Mouse (Mus musculus) forebrain, embryonic 10.5 days (tissue): Measurements from ENCODE around the gene Rps19. TPM values are rescaled to one million over a fixed set of nuclear protein-coding genes. Genes with fewer than 3 reads are reported as not detected.

Experiments
- DNase-seq: peaks from one replicate; pipeline ENCODE4 v3.0.0-alpha.2; 2017; ENCODE audit warnings: low spot score; ENCODE audit errors: extremely low spot score
- H3K27ac ChIP-seq: fragments of 300-500 bp; sonication (generic); 2 replicates; pipeline ENCODE4 v1.5.1; 2016; ENCODE audit warnings: mild to moderate bottlenecking
- H3K27me3 ChIP-seq: fragments of 300-500 bp; sonication (generic); 2 replicates; pipeline ENCODE4 v1.6.1; 2016; ENCODE audit warnings: mild to moderate bottlenecking; ENCODE audit not compliant: poor library complexity, severe bottlenecking
- H3K36me3 ChIP-seq: fragments of 300-500 bp; sonication (generic); replicated peaks from 2 replicates; pipeline ENCODE4 v1.6.1; 2016; ENCODE audit warnings: mild to moderate bottlenecking, moderate library complexity
- H3K4me1 ChIP-seq: fragments of 300-500 bp; sonication (generic); 2 replicates; pipeline ENCODE4 v1.6.1; 2016
- H3K4me3 ChIP-seq: fragments of 300-500 bp; sonication (generic); 2 replicates; pipeline ENCODE4 v1.5.1; 2016; ENCODE audit warnings: mild to moderate bottlenecking, moderate library complexity
- H3K9me3 ChIP-seq: fragments of 300-500 bp; sonication (generic); 2 replicates; pipeline ENCODE4 v1.6.1; 2016; ENCODE audit warnings: mild to moderate bottlenecking, moderate library complexity
- WGBS: fragments of 180-500 bp; shearing (Covaris S2); methylation state at CpG from one replicate; pipeline ENCODE4 v1.1.7; 2016; 5-methylcytosine and 5-hydroxymethylcytosine counted together
- polyA plus RNA-seq: library from polyadenylated mRNA; unstranded; fragments of >200 nt; fragmentation: Nextera tagmentation; extraction: Ambion mirVana; gene quantifications from 2 replicates; pipeline ENCODE4 v1.2.1, GENCODE M21; 2016

The Rps19 gene
- polyA plus RNA-seq, 1 experiment from 2014 or later, result 2,087 TPM

DNA sequence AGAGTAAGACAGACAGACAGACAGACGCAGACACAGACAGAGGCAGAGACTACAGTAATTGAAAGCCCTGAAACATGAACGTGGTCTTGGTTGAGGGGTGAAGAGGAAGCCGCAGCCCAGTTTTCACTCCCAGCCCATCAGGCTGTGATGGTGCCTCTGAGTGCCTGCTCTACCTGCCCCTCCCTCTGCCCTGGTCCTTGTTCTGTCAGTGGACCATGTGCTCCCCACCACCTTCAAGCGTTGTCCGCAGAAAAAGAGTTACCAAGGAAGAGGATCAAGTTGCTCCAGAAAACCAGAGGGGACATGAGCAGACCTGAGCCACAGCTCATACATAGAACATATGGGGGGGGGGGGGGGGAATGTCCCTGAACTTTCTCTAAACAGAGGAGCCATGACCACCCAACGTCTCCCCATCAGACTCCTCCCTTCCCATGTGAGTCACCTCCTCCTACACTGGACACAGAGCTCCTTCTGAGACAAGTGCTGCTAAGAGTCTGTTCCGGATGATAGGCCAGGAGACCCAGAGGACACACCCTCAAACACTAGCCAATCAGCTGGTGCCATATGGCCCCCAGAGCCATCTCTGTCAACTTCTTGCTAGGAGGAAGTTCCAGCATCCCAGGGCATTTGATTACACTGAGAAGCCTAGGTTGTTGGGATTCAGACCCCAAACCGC lies 31.5 kb upstream of the Rps19 start:
- no peak for DNase-seq
- Histone ChIP-seq H3K4me3 (no peak overlapping the region), H3K36me3 (no peaks in the 10 kb centered on the region), H3K27ac (peak overlapping the region; percentile 26; the same call in 1 of the 2 replicates), H3K27me3 (no peaks in the 10 kb centered on the region), H3K9me3 (no peaks in the 10 kb centered on the region), H3K4me1 (peaks cover 27% of the 10 kb centered on the region)
- WGBS, result 80% methylated on average over 8 of the region's 8 CpGs

DNA sequence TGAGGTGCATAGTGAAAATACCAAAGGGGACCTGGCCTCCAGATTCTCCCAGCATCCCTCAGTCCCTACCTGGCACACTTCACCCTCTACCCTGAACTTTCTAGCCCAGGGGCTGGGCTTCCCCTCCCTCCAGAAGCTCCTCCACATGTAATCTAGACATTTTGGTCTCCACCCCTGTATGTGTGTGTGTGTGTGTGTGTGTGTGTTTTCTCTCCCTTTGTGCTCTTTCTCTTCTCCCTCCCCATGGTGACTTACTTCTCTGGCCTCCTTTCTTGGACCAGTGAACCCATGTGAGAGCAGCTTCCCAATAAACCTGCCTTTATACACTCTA lies 31.0 kb upstream of the Rps19 start:
- Histone ChIP-seq H3K4me1 (peaks cover 27% of the 10 kb centered on the region), H3K9me3 (no peaks in the 10 kb centered on the region), H3K36me3 (no peaks in the 10 kb centered on the region), H3K27me3 (no peaks in the 10 kb centered on the region), H3K27ac (peak overlapping the region; percentile 67; the same call in 1 of the 2 replicates), H3K4me3 (no peak overlapping the region)
- DNase-seq, result no peak

DNA sequence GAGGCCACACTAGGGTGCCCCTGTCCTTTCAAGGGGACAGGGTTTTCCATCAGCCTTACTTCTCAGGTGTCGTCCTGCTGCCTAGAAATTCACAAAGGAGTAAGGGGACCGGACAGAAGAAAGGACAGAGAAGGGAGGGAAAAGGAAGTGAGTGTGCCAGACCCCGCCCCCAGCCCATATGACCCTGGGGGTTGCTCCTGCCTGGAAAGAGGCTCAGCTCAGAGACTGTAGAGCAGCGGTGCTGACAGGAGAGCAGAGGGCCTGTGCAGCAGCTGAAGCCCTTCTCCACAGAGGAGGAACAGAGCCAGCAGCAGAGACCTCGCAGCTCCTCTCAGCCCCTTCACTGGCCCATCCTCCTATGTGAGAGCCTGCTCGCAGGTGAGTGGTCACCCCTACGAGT lies 30.5 kb upstream of the Rps19 start:
- Histone ChIP-seq H3K36me3 (no peaks in the 10 kb centered on the region), H3K9me3 (no peaks in the 10 kb centered on the region), H3K27ac (peak overlapping the region; percentile 67), H3K4me1 (peaks cover 27% of the 10 kb centered on the region), H3K4me3 (no peak overlapping the region), H3K27me3 (no peaks in the 10 kb centered on the region)
- 40% methylated on average over 7 of the region's 7 CpGs for WGBS
- no peak for DNase-seq

DNA sequence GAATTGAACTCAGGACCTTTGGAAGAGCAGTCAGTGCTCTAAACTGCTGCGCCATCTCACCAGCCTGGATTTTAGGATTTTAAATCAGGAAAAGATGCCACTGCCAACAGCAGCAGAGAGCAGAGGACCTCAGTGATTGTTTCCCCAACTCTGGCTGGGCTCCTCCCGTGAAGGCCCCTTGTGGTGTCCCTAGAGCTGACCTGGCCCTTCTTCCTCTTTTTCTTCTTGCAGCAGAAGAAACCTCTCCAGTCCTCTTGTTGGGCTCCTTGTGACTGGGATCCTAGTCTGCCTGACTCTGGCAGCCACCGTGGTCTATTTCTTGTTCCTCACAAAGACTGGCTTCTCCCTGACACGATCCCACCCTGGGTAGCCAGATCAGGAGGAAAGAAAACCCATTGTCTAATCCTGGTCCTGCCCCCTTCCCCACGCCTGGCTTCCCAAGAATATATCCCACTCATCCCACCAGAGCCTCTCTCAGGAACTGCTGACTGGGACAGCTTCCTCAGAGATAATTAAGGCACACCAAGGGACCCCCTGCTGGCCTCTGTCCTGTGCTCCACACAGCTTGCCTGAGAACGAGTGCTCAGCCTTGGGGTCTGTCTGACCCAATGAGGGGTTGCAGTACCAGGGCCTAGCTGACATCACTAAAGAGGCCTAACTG lies 27.6 kb upstream of the Rps19 start:
- Histone ChIP-seq H3K27ac (peak overlapping the region; percentile 58), H3K9me3 (no peaks in the 10 kb centered on the region), H3K36me3 (no peaks in the 10 kb centered on the region), H3K4me1 (peaks cover 19% of the 10 kb centered on the region), H3K27me3 (no peaks in the 10 kb centered on the region), H3K4me3 (no peak overlapping the region)
- 29% methylated on average over 6 of the region's 6 CpGs for WGBS
- no peak for DNase-seq

DNA sequence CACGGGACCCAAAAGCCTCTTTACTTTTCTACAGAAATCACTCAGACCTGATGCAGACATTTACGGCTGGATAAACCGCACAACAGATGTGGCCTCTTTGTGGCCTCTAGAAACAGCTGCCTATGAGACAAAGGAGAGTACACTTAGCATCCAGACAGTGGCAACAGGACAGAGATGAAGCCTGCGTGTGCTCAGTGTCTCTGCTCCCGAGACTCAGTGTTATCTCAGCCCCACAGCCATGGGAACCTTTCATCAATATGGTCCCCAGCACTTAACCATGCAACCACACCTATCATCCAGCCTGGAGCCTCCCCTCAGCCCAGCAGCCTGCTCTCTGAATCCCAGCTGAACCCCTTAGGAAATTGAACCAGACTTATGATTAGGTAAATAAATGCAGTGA lies 24.9 kb upstream of the Rps19 start:
- H3K27me3 ChIP-seq, result no peaks in the 10 kb centered on the region
- WGBS, result 80% methylated on average over 5 of the region's 5 CpGs
- no peak overlapping the region for H3K27ac ChIP-seq
- H3K4me3 ChIP-seq, result no peak overlapping the region
- H3K4me1 ChIP-seq, result peaks cover 10% of the 10 kb centered on the region
- no peaks in the 10 kb centered on the region for H3K36me3 ChIP-seq
- H3K9me3 ChIP-seq, result 0 out of 2 replicates have a peak, but pooled peaks cover 2% of the 10 kb centered on the region
- no peak for DNase-seq

DNA sequence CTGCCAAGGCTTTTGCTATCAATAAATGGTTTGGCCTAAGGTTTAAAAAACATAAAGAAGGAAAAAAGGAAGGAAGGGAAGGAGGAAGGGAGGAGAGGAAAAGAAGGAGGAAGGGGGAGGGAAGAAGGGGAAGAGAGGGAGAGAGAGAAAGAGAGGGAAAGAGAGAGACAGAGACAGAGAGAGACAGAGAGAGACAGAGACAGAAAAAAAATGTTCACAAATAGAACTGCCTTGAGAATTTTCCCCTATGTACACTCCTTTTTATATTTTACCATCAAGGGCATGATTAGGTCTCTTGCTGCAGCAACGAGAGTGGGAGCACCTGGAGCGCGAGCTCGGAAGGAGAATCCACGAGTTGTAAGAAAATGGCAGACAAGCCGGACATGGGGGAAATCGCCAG lies 22.3 kb upstream of the Rps19 start, which contains the start of gene Gm9844:
Gm9844 (plus strand) TSS at position 301 of the 400 bp plus-strand sequence.
- 0 out of 2 replicates have a peak, but pooled peaks cover 2% of the 10 kb centered on the region for H3K9me3 ChIP-seq
- peaks cover 8% of the 10 kb centered on the region for H3K4me1 ChIP-seq
- WGBS, result 94% methylated on average over 7 of the region's 7 CpGs
- H3K4me3 ChIP-seq, result no peak within 1 kb of the TSS
- H3K36me3 ChIP-seq, result no peaks in the 10 kb centered on the region
- no peaks in the 10 kb centered on the region; the same call in 1 of the 2 replicates for H3K27me3 ChIP-seq
- DNase-seq, result no peak
- H3K27ac ChIP-seq, result no peak within 1 kb of the TSS

DNA sequence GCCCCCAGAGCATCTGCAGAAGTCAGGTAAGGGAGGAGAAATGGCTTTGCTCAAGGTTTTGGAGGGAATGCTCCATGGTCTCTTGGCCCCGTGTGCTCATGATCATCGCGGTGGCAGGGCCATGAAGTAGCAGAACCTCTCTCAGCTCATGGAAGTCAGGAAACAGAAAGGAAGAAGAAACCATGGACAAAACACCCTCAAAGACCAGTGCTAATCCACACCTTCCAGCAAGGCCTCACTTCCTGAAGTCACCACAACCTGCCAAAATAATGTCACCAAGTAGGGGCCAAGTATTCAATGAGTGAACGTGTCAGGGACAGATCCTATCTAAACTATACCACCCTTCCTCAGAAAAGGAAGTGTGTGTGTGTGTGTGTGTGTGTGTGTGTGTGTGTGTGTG lies 21.3 kb upstream of the Rps19 start:
- H3K27ac ChIP-seq, result no peak overlapping the region
- H3K4me1 ChIP-seq, result peaks cover 6% of the 10 kb centered on the region; the same call in 1 of the 2 replicates
- no peaks in the 10 kb centered on the region; the same call in 1 of the 2 replicates for H3K27me3 ChIP-seq
- WGBS, result 89% methylated on average over 4 of the region's 4 CpGs
- no peaks in the 10 kb centered on the region for H3K36me3 ChIP-seq
- 0 out of 2 replicates have a peak, but pooled peaks cover 2% of the 10 kb centered on the region for H3K9me3 ChIP-seq
- no peak overlapping the region for H3K4me3 ChIP-seq
- no peak for DNase-seq

DNA sequence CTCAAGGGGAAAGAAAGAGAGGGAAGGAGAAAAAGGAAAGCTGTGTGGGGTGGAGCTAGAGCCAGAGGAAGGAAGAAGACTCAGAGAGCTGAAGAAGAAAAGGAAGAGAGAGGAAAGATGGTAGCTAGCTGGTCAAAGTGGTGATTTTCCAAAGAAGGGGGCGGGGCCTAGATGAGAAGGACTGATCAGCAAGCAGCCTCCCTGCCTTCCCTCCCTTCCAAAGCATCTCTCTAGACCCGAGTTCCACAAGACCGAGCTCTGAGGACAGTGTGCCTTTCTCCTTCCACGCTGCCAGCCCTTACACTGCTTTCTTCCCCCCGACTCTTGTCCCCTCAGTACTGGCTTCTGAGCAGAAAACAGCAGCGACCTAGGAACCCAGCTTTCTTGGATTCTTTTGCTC lies 20.0 kb upstream of the Rps19 start:
- 28% methylated on average over 6 of the region's 6 CpGs for WGBS
- no peaks in the 10 kb centered on the region for H3K36me3 ChIP-seq
- no peak overlapping the region for H3K4me3 ChIP-seq
- H3K4me1 ChIP-seq, result peaks cover 10% of the 10 kb centered on the region
- H3K27me3 ChIP-seq, result peaks cover 7% of the 10 kb centered on the region
- no peak for DNase-seq
- H3K27ac ChIP-seq, result no peak overlapping the region
- 0 out of 2 replicates have a peak, but pooled peaks cover 2% of the 10 kb centered on the region for H3K9me3 ChIP-seq

DNA sequence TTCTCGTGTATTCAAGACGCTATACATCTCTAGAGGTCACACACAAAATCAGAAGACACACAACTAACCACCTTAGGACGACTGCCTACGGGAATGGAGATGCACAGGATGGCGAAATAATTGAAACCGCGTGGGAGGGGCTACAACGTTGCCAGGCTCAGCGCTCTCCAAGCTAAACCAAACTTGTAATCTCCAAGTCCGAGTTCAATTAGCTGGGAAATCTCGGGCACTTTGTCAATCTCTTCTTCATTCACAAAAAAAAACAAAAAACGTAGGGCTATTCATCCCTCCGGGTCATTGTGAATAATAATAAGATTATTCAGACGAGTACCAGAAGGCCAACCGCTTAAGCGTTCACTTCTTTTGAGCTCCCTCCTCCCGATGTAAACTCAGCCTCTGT lies 15.1 kb upstream of the Rps19 start:
- Histone ChIP-seq H3K27me3 (peaks cover 31% of the 10 kb centered on the region), H3K9me3 (peaks cover 12% of the 10 kb centered on the region), H3K4me3 (no peak overlapping the region), H3K36me3 (no peaks in the 10 kb centered on the region), H3K4me1 (peaks cover 20% of the 10 kb centered on the region), H3K27ac (no peak overlapping the region)
- WGBS, result 54% methylated on average over 17 of the region's 17 CpGs
- no peak for DNase-seq

DNA sequence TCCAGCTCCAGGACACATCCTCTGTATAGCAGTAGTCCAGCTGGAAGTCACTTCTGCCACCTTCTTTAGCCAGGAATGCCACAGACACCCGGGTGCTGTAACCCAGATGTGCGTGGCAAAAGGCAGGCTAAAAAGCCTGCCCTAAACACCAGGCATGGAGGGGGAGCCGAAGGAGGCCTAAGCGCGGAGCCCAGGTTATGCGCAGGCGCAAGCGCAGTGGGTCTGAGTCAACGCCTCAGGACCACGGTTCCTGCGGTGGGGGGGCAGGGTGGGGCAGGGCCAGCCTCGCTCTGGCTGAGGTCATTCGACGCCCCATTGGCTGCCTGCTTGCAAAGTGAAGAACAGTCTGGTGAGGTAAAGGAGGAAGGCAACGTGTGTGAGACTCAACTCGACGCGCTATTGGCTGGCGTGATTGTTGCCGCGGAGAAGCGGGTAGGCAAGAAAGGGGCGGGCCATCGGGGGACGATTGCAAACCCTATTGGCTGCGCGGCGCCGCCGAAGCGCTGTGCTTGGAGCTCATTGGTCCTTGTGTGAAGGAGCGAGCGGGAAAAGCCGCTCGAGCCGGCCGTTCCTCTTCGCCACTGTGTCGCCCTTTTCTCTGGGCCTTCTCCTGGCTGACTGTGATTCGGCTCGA lies 14.5 kb upstream of the Rps19 start, which contains the start of the genes Lypd4 and Dmrtc2:
Lypd4 (minus strand) TSS at position 410 of the 634 bp plus-strand sequence.
Dmrtc2 (plus strand) TSS at position 526 of the 634 bp plus-strand sequence.
- no peak for DNase-seq
- WGBS, result 53% methylated on average over 41 of the region's 41 CpGs
- peaks cover 16% of the 10 kb centered on the region for H3K4me1 ChIP-seq
- H3K27me3 ChIP-seq, result peaks cover 33% of the 10 kb centered on the region
- no peaks in the 10 kb centered on the region for H3K36me3 ChIP-seq
- H3K27ac ChIP-seq, result no peak within 1 kb of the TSS
- H3K4me3 ChIP-seq, result peak within 1 kb of the TSS; percentile 6; the same call in 1 of the 2 replicates
- H3K9me3 ChIP-seq, result peaks cover 12% of the 10 kb centered on the region

DNA sequence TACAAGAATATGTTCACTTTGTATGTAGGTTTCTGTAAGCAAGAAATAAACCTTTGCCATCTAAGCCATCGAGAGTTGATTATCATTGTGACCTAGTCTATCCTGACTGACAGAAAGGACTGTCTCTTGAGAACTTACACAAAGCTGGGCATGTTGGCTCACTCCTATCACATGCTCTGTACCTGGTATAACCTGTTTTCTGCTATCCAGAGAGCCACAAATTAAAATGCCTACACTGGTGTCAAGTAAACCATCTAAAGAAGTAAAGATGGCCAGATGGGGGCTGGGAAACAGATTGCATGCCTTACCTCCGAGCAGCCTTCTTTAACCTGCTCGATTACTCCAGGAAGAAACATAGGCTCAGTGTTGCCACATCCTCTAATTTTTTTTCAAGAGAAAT lies 6.6 kb upstream of the Rps19 start:
- Histone ChIP-seq H3K36me3 (no peaks in the 10 kb centered on the region), H3K27me3 (0 out of 2 replicates have a peak, but pooled peaks cover 7% of the 10 kb centered on the region), H3K27ac (no peak overlapping the region), H3K4me1 (peaks cover 24% of the 10 kb centered on the region), H3K9me3 (no peaks in the 10 kb centered on the region), H3K4me3 (no peak overlapping the region)
- DNase-seq, result no peak
- WGBS, result 70% methylated on average over 3 of the region's 3 CpGs

DNA sequence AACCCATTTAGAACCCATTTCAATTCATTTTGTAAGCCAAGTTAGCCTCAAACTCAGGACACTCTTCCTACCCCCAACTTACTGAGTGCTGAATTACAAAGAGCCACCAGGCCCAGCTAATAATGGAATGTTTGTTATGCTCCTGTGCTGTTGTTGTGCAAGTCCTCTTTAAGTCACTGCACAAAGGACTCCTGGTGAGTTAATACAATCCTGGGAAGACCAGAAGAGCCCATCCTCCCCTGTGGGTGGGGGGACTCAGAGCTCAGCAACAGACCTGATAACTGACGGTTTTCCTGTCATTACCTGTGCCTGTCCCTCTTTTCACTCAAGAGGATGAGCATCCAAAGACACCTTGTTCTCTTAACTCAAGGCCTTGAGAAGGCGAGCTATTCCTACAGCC lies 4.6 kb upstream of the Rps19 start:
- no peak overlapping the region for H3K27ac ChIP-seq
- no peaks in the 10 kb centered on the region for H3K9me3 ChIP-seq
- 19% methylated on average over 2 of the region's 2 CpGs for WGBS

More for the DNA sequence above, 4.6 kb upstream of the Rps19 start:
- DNase-seq, result no peak
- Histone ChIP-seq H3K4me3 (no peak overlapping the region), H3K36me3 (no peaks in the 10 kb centered on the region), H3K27me3 (no peaks in the 10 kb centered on the region), H3K4me1 (peaks cover 24% of the 10 kb centered on the region)
